Mouse (Mus musculus) adrenal gland, postnatal 4 days (tissue): ENCODE results near the gene Gpr62. TPM values are rescaled to one million over a fixed set of nuclear protein-coding genes. Genes with fewer than 3 reads are reported as not detected.

ENCODE experiments used
- DNase-seq, 2 experiments: peaks; one replicate each; pipeline ENCODE4 v3.0.0; 2021 to 2022; ENCODE audit warnings: low spot score in 2 of 2, mixed read lengths in 2 of 2
- total RNA-seq, 2 experiments: library from RNA; stranded (reverse); gene quantifications; 2 replicates each; pipeline ENCODE4 v1.2.3; 2021

The Gpr62 gene
- total RNA-seq, 2 experiments from 2014 or later = 0.40 to 0.67 TPM

DNA sequence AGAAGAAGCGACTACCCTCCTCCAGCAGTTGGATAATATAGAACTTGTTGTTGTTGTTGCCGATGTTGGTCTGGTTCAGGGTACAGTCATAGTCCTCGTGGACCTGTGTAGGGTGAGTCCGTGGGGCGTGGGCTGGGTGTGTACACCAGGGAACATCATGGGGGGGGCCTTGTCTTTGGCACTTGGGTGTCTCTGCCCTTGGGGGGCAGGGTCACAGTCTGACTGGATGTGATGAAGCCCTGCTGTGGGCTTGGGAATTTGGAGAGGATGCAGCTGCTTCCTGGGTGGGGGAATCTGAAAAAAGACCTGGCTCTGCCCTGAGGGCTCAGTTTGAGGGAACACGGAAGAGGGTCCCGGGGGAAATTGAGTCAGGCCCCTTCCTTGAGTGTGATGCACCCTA is 9.3 kb upstream of the Gpr62 start:
- no peak for DNase-seq

DNA sequence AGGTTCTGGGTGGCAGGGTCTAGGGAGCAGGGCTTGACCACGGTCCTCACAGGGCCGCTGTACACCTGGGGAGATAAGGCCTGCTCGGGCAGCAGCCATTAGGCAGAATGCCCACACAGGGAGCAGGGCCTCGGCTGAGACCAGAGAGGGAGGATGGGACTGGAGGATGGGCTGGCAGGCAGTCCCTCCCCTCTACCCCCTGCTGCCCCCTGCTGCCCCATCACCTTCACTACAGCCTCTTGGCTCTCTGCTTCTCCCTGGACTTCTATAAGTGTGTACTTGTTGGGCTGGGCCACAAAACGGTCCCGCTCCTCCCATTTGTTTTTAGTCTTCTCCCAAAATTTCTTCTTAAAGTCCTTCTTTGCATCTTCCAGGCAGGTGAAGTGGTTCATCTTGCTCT is 8.7 kb upstream of the Gpr62 start:
- peak in 1 of 2 experiments; percentile 62 for DNase-seq

DNA sequence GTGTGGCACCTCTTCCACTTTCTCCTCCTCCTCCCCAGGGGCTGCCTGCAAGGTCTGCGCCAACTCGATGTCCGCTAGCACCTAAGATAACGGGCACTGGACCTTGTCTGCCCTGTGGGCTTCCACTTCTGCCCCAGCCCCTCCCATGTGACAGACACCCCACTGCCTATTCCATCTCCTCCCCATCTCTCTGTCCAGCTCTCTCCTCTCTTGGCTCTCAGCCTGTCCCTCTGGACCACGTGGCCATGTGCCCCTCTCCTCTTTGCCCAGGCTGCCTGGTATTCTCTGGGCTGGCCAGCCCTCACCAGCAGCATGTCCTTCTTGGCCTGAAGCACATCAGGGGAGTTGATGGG is 8.0 kb upstream of the Gpr62 start:
- DNase-seq = no peak

DNA sequence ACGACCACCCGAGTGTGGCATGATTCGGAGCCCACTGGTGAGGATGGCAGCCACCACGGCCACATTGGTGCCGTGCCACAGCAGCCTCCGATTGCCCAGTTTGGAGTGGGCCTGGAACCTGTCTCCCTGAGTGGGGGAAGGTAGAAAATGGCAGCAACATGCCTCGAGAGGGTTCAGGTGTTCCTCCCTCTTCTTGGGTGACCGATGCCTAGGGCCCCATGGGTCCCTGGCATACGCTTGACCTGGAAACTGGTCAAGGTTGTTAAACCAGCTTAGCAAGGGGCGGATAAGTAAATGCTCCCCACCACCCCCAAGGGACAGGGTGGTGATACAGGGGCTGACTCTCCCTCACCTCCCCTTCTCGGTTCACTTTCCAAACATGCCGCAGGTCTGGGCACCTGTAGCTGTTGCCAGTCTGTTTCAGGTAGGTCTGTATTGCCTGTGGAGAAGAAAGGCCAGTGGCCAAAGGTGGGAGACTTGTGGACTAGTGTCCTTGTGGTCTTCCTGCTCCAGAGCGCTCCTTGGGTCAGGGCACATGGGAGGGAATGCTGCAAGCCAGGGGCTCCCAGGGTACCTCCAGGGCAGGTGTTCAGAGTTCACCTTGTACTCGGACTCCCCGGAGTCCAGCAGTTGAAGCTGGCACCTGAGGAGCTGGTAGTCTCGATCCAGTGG is 7.5 kb upstream of the Gpr62 start:
- no peak for DNase-seq

DNA sequence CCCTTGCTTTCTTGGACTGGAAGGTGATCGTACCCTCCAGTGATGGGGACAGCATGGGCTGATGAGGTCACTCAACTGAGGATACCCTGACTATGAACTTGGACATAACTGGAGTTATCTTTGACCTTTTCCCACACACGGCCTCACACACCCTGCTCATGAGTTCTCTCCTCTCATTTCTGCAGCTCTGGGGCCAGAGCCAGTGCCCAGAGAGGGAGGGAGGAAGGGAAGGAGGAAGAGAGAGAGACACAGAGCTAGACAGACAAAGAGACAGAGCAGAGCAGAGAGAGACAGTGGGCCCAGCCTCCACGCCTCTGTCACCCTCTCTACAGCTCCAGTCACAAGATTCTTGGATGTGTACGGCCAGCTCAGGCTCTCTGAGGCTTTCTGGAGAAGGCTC is 6.6 kb upstream of the Gpr62 start:
- DNase-seq = no peak

DNA sequence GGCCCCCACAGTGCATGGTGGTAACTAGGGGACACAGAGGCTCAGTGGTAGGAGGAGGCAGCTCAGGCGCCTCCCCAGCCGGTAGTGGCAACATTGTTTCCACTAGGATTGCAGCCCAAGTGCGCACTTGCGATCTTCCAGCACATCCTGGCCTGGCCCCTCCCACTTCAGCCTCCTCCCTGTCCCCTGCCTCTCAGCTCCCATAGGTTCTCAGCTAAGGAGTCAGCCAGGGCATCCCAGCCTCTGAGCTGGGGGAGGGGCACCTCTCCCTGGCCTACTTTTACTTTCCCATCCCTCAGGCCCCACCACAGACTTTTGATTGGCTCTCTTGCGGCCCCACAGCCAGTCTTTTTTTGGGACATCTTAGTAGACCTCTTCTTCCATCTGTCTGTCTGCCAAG is 6.2 kb upstream of the Gpr62 start:
- DNase-seq = no peak

DNA sequence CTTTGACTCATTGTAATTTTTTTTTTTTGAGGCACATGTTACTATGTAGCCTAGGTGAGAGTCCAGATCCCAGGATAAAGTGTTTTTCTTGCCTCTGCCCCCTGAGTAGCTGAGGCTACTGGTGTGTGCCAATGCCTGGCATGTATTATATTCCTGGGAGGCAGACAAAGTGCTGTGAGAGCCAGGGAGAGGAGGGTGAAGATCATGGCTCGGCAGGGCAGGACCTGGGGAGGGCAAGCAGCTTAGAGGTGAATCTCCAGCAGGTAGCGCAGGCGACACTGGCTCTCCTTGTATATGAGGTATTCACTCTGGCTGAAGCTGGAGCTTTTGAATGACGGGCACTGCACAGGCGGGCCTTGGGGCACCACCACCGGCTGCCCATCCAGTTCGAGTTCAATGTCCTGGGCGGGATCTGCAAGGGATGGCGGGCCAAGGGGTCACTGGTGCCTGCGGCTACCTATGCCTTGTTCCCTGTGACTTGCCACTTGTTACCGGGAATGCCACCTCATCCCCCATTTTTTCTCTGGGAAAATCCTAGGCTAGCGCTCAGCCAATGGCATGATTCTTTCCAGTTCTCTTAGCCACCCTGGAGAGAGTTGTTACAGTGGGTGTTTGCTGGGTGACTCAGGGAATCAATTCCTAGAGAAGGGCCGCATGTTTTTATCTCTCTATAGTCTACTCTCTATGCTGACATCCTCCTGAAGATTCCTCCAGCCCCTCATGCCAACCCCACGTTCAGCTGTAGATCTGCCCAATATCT is 5.4 kb upstream of the Gpr62 start:
- no peak for DNase-seq

DNA sequence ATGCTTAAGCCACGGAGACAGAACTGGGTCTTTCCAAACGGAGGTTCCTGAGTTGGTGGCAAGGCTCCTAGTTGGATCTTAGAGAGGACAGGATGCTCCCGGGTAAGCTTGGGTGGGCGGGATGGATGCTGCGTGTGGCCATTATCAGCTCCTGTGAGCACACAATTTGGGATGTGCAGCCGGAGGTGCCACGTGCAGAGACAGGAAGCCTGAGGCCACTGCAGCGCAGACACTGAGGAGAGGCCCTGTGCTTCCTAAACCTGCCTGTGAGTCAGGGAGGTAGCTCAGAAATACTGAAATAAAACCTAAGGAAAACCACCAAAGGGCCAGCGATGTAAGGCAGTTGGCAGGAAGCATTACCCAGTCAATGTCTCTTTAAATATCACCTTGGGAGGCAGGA is 4.0 kb upstream of the Gpr62 start:
- DNase-seq = no peak

DNA sequence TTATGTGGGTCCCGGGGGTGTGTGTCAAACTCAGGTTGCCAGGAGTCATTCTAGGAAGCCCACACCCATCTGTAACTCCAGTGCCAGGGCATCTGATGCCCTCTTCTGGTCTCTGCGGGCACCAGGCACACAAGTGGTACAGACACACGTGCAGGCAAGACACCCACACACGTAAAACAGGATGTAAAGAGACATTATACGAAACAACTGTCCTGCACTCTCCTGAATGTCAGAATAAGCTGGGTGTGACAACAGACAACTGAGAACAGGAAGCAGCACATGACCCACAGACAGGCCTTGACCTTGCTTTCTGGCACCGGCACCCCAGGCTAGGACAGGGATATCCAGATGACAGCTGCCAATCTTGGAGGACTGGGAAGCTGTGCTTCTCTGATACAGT is 3.6 kb upstream of the Gpr62 start:
- no peak for DNase-seq

DNA sequence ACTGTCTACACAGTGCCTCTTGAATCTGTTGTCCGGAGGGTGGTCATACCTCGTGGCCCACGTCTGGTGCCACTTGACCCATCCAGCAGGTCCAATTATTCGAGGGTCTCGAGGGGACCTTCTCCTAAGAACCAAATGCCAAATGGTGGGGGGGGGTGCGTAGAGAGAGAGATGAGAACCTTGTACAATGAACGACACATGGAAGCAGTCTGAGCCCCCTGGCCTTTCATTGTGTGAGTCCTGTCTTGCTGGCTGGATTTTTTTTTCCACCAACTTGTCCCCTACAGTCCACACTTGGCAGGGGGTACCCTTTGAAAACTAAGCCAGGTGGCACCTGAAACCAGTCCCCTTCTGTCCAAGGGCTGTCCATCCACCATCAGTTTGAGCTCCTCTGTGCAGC is 2.0 kb upstream of the Gpr62 start:
- no peak for DNase-seq

DNA sequence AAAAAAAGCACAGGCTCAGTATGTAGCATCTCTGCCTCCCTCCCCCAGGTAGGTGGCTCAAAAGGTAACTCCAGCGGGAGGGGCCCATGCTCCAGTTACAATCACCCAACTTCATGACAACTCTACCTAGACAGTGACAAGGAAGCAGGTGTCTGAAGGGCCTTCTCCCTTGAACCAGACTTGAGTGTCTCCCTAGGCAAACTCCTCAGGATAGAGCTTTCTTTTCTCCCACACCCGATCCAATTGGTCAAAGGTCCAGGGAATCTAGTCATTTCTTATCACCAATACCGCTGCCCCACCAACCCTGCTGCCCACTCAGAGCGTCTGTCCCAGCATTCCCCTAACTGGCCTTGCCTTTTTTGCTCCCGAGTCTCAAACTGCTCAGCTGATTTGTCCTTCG is 983 bp upstream of the Gpr62 start:
- DNase-seq = no peak

DNA sequence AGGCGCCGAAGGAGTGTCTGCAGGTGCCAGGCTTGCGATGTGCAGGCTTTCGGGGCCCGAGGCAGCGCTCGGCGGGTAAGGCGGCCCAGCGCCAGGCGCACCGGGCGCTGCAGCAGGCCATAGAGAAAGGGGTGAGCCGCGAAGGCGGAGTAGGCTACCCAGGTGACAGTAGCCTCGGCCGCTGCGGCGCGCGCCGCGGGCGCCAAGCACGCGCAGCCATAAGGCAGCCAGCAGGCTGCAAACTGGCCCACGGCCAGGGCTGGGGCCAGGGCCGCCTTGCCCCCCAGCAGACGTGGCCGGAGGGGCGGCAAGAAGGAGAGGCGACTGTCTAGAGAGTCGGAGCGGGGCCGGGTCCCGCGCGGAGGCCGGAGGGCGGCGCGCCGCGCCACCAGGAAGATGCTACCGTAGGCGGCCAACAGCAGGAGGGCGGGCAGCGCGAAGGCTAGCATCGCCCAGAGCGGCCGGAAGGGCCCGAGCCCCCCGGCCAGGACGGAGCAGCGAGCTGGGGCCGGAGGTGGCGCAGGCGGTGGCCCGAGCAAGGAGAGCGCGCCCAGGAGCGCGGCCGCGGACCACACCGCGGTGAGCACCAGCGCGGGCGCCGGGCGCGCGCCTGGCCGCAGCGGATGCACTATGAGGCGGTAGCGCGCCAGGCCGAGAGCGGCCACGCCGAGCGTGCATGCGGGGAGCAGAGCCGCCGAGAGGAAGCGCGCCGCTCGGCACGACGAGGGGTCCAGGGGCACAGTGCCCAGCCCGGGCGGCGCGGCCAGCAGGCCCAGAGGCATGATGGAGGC is 792 bp downstream of the Gpr62 start:
- no peak for DNase-seq

DNA sequence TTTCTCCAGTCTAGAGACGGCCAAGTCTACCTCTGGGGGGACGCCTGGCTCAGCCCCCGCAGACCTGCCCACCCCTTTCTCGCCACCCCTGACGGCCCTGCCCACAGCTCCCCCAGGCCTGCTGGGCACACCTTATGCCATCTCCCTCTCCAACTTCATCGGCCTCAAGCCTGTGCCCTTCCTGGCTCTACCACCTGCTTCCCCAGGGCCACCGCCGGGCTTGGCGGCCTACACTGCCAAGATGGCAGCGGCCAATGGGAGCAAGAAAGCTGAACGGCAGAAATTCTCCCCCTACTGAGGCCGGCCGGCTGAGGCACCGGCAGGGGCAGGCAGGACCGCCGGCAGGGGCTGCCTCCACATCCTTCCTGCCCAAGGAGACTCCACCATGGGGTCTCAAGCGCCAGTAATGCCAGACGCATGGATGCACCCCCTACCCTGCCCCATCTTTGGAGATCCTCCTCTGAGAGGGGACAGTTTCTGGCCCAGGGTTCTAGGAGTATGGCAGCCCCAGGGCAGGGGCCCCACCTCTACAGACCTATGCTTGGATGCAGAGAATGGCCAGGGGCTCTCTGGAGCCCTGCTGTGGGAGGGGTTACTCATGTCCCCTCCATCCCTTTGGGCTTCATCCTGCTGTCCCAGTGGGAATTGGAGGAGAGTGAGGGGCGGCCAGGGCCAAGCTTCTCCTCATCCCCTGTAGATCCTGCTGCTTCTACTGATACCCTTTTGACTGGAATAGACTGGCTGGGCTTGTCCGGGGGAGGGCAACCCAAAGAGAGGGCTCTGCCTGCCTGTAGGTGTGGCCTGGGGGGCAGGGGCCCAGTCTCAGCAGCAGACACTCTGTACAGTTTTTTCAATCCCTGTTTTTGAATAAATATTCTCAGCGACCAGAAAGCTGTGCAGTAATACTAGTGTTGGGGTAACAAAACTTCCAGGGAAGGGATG is 2.3 kb downstream of the Gpr62 start:
- no peak for DNase-seq

DNA sequence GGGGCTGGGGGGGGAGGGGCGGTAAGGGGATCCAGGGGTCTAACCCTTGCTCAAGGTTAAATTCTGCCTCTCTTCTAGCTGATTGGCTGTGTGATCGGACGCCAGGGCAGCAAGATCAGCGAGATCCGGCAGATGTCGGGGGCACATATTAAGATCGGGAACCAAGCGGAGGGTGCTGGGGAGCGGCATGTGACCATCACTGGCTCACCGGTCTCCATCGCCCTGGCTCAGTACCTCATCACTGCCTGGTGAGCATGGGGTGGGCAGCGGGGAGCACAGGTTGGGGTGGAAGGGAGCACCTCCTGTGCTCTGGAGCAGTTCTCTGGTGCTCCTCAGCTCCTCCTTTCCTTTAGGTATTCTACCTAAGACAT is 3.3 kb downstream of the Gpr62 start:
- DNase-seq = no peak

DNA sequence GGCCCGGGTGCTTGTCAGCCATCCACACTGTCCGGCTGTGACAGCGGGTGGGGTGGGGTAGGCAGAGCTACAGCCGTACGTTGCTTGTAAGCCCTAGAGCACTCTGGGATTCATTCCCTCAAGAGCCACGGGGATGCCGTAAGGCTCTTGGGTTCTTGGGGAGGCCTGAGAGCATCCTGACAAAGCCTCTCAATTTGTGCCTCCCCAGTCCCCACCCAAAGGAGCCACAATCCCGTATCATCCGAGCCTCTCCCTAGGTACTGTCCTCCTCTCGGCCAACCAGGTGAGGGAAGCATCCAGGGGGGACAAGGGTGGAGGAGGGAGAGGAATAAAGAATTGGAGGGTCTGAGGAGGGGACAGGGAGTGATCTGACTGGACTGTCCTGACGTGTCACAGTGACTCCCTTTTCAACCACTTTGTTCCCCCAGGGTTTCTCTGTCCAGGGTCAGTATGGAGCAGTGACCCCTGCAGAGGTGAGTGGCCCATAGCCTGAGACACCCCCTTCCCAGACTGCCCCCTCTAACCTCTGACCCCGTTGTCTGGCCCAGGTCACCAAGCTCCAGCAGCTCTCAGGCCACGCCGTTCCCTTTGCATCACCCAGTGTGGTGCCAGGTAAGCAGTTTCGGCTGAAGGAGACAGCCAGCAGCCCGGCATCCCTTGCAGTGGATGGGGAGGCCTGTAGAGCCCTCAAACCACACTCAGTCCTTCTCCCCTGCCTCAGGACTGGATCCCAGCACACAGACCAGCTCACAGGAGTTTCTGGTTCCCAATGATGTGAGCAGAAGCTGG is 3.9 kb downstream of the Gpr62 start:
- DNase-seq = no peak

DNA sequence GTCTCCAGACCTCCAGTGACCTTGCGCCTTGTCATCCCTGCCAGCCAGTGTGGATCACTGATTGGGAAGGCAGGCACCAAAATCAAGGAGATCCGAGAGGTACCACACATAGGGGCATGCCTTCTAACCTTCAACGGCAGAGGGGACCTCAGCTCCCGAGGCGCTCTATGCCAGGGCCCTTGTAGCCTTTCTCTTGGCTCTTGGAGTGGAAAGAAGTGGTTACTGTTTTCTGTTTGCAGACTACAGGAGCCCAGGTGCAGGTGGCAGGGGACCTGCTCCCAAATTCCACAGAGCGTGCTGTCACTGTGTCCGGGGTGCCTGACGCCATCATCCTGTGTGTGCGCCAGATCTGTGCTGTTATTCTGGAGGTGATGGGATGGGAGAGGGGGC is 4.7 kb downstream of the Gpr62 start:
- DNase-seq = no peak

DNA sequence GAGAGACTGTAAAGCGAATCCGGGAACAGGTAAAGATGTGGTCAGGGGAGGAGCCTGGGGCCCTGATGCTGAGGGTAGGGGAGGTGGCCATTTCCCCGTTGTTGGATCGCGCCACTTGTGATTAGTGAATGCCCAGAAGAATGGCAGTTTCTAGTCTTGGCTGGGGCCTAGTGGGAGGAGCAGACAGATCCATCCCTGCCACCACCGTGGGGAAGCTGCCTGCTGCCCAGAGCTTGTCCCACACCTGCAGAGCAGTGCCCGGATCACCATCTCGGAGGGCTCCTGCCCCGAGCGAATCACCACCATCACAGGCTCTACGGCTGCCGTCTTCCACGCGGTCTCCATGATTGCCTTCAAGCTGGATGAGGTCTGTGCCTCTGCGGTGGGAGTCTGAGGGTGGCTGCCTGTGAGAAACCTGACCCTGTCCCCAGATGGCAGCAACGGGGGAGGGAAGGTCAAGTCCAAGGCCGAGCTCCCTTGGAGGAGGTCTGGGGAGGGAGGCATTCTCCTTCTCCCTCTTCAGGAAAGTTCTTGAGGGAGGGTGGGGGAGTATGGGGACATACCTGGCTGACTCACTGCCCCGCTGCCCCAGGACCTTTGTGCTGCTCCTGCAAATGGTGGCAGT is 5.2 kb downstream of the Gpr62 start:
- no peak for DNase-seq

DNA sequence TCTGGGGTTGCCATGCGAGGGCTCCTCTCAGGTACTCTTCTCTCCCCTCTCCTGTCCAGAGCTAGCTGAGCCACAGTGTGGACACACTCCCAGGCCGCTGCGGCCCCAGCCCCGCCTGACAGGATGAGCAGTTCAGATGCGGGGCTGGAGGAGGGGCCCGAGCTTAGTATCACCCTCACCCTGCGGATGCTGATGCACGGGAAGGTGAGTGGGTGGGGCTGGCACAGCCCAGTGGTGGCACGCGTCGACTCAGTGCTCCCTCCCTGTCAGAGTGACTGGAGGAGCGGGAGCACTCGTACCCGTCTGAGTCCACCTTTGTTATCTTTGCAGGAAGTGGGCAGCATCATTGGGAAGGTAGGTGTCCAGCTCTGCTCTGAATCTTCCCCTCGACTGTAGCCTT is 5.8 kb downstream of the Gpr62 start:
- no peak for DNase-seq

DNA sequence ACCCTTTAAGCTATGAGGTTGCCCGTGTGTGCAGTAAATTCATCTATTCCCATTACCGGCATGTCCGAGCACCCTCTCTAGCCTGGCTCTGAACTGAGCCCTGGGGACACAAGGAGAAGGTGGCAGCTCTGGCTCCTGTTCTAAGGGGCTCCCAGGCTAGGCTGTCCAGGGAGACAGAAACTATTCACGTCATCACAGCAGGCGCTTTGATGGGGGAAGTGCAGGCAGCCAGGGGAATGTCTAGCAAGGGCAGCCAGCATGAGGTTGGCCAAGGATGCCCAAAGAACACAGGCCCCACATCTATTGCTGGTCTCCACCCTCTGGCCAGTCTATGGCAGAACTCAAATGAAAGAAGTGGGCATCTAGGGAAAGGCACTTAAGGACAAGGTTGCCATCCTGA is 7.8 kb downstream of the Gpr62 start:
- DNase-seq = no peak

DNA sequence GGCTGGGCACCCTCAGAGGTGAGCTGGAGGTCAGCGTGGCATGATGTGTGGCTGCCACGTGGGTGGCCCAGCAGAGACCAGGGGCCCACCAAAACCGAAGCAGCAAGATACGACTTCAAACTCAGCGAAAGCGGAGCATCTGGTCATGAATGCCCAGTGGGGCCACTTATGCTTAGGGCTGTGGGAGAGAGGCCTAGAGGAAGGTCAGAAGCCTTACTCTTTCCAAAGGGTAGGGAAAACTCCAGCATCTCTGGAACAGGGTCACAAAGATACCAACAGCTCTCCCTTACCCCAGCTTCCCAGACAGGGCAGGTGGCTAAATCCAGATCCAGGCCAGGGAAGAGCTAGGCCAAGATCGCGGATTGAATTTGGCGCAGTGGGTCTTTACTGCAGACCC is 8.6 kb downstream of the Gpr62 start:
- no peak for DNase-seq
